Comparison of ENCODE assay signal across 8 mouse cellular contexts in the genomic region with DNA sequence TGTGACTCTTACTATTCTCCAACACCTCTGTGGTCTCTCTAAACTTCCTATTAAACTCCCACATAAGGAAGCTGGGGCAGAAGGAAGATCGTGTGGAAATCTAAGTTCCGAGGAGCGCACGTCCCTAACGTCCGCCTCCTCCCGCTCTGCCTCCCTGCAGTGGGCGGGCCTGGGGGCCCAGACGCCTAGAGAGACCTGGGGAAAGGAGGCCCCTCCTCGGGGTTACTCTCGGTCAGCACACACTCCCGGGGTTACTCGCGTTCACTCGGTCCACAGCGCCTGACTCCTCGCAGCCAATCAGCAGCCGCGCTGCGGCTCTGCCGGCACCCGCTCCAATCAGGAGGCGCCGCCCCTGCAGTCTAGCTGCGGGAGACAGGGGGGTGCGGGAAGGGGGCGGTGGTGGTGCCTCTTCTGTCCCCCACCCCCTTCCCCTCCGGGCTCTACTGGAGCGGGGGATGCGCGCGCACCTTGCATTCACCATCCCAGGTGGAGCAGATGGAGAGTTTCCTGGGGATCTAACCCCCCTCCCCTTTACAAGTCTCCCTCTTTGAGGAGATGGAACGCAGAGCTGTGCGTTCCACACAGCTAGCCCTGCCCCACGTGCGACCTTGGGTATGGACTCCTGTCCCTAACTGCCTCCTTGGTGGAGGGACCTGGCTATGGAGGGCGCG. TPM values are rescaled to one million over a fixed set of nuclear protein-coding genes. Genes with fewer than 3 reads are reported as not detected.
A peak's percentile ranks its signal among the peaks of the same experiment; 100 is the strongest.
DNase-seq lines count a peak whose midpoint lies in the region; ATAC-seq and TF ChIP-seq lines count a peak whose summit lies in the region.

No protein-coding gene starts in this region.

- no peaks in the 10 kb centered on the region for H3K79me2 ChIP-seq in C2C12 (ENCODE audit: control insufficient read depth, insufficient read depth)

- peaks cover 23% of the 10 kb centered on the region for H3K4me1 ChIP-seq in embryonic fibroblast, embryonic 13.5 days (ENCODE audit: control insufficient read depth, insufficient read depth, low read length)
- peaks cover 64% of the 10 kb centered on the region for H3K4me1 ChIP-seq in heart, embryonic 10.5 days
- H3K4me1 ChIP-seq in kidney, embryonic 14.5 days (ENCODE audit: control insufficient read depth, insufficient read depth, low read length): peaks cover 42% of the 10 kb centered on the region
- peaks cover 49% of the 10 kb centered on the region for H3K4me1 ChIP-seq in limb, embryonic 15.5 days
- H3K4me1 ChIP-seq in midbrain, postnatal 0 days (ENCODE audit: insufficient read depth, low read length): peaks cover 15% of the 10 kb centered on the region

- no peak for TF ChIP-seq CTCF in C2C12 (IDR thresholded peaks at IDR 0.05; ENCODE audit: control insufficient read depth, insufficient read depth, insufficient read length)
- no peak for TF ChIP-seq CTCF in embryonic fibroblast, embryonic 13.5 days (IDR thresholded peaks at IDR 0.05; ENCODE audit: borderline replicate concordance, insufficient read depth, low read length)
- TF ChIP-seq CTCF in midbrain, postnatal 0 days (IDR thresholded peaks at IDR 0.05): no peak

- TF ChIP-seq POLR2A in embryonic fibroblast, embryonic 13.5 days (IDR thresholded peaks at IDR 0.05; ENCODE audit: low read depth, low read length): peak; percentile 60

- WGBS in heart, embryonic 10.5 days: under 1% methylated on average over 38 of the region's 38 CpGs
- WGBS in kidney, embryonic 14.5 days: under 1% methylated on average over 38 of the region's 38 CpGs
- WGBS in limb, embryonic 15.5 days: under 1% methylated on average over 38 of the region's 38 CpGs
- WGBS in midbrain, postnatal 0 days: under 1% methylated on average over 35 of the region's 38 CpGs

- H3ac ChIP-seq in C2C12 (ENCODE audit: control insufficient read depth, insufficient read length, low read depth): peak overlapping the region; percentile 45

- H3K9me3 ChIP-seq in heart, embryonic 10.5 days: no peaks in the 10 kb centered on the region
- H3K9me3 ChIP-seq in kidney, embryonic 14.5 days (ENCODE audit: control insufficient read depth, low read length): no peaks in the 10 kb centered on the region
- H3K9me3 ChIP-seq in limb, embryonic 15.5 days: no peaks in the 10 kb centered on the region
- H3K9me3 ChIP-seq in midbrain, postnatal 0 days (ENCODE audit: low read length): no peaks in the 10 kb centered on the region

- ATAC-seq in kidney, embryonic 14.5 days (ENCODE audit: low FRiP score, low TSS enrichment): peak; percentile 99
- ATAC-seq in limb, embryonic 15.5 days (ENCODE audit: insufficient number of reproducible peaks, low FRiP score, low TSS enrichment, low read depth): peak; percentile 100
- peak; percentile 99 for ATAC-seq in midbrain, postnatal 0 days (ENCODE audit: low FRiP score)

- H3K79me3 ChIP-seq in C2C12 (ENCODE audit: low read depth): no peaks in the 10 kb centered on the region

- H3K27me3 ChIP-seq in C2C12 (ENCODE audit: control insufficient read depth, insufficient read depth, insufficient read length): no peaks in the 10 kb centered on the region
- no peaks in the 10 kb centered on the region for H3K27me3 ChIP-seq in heart, embryonic 10.5 days (ENCODE audit: insufficient read depth, poor library complexity, severe bottlenecking)
- H3K27me3 ChIP-seq in kidney, embryonic 14.5 days (ENCODE audit: control insufficient read depth, insufficient read depth, low read length): no peaks in the 10 kb centered on the region
- H3K27me3 ChIP-seq in limb, embryonic 15.5 days: no peaks in the 10 kb centered on the region
- H3K27me3 ChIP-seq in midbrain, postnatal 0 days (ENCODE audit: insufficient read depth, low read length): no peaks in the 10 kb centered on the region

- H3K36me3 ChIP-seq in C2C12 (ENCODE audit: control insufficient read depth, insufficient read depth): no peaks in the 10 kb centered on the region
- H3K36me3 ChIP-seq in heart, embryonic 10.5 days: no peaks in the 10 kb centered on the region
- H3K36me3 ChIP-seq in kidney, embryonic 14.5 days (ENCODE audit: control insufficient read depth, insufficient read depth, low read length): no peaks in the 10 kb centered on the region
- H3K36me3 ChIP-seq in limb, embryonic 15.5 days: no peaks in the 10 kb centered on the region
- H3K36me3 ChIP-seq in midbrain, postnatal 0 days (ENCODE audit: insufficient read depth, low read length): no peaks in the 10 kb centered on the region

- peak overlapping the region; percentile 94 for H3K27ac ChIP-seq in embryonic fibroblast, embryonic 13.5 days (ENCODE audit: insufficient read depth, low read length)
- H3K27ac ChIP-seq in heart, embryonic 10.5 days: peak overlapping the region; percentile 93
- H3K27ac ChIP-seq in kidney, embryonic 14.5 days (ENCODE audit: low read depth, low read length): peak overlapping the region; percentile 94
- H3K27ac ChIP-seq in limb, embryonic 15.5 days: peak overlapping the region; percentile 97
- peak overlapping the region; percentile 87 for H3K27ac ChIP-seq in midbrain, postnatal 0 days (ENCODE audit: low read depth, low read length)

- H3K9ac ChIP-seq in kidney, embryonic 14.5 days (ENCODE audit: low read depth, low read length): peak overlapping the region; percentile 57
- peak overlapping the region; percentile 31 for H3K9ac ChIP-seq in limb, embryonic 15.5 days
- H3K9ac ChIP-seq in midbrain, postnatal 0 days (replicated peaks; ENCODE audit: low read length, poor library complexity, severe bottlenecking): peak overlapping the region; percentile 68

- peak overlapping the region; percentile 28 for H3K4me3 ChIP-seq in C2C12 (ENCODE audit: insufficient read depth, poor library complexity, severe bottlenecking)
- peak overlapping the region; percentile 14 for H3K4me3 ChIP-seq in embryonic fibroblast, embryonic 13.5 days (ENCODE audit: insufficient read depth, low read length)
- peak overlapping the region; percentile 64 for H3K4me3 ChIP-seq in heart, embryonic 10.5 days
- H3K4me3 ChIP-seq in kidney, embryonic 14.5 days (ENCODE audit: low read length): peak overlapping the region; percentile 41
- peak overlapping the region; percentile 44 for H3K4me3 ChIP-seq in limb, embryonic 15.5 days
- H3K4me3 ChIP-seq in midbrain, postnatal 0 days (ENCODE audit: low read depth, low read length): peak overlapping the region; percentile 48

- DNase-seq in brain, adult 2 months (ENCODE audit: low read depth, low spot score): peak; percentile 97
- DNase-seq in heart, embryonic 10.5 days (ENCODE audit: low spot score): peak; percentile 99
- DNase-seq in midbrain, postnatal 0 days (ENCODE audit: low spot score): peak; percentile 97
- DNase-seq in spleen, postnatal 10 days (ENCODE audit: low spot score in 2 of 2): peak; percentile 60 to 89

- H3K4me2 ChIP-seq in kidney, embryonic 14.5 days (replicated peaks; ENCODE audit: low read depth, low read length): peak overlapping the region; percentile 77
- peak overlapping the region; percentile 75 for H3K4me2 ChIP-seq in limb, embryonic 15.5 days
- H3K4me2 ChIP-seq in midbrain, postnatal 0 days (ENCODE audit: low read depth, low read length, poor library complexity, severe bottlenecking): peak overlapping the region; percentile 85

TF ChIP-seq in C2C12, 6 proteins besides CTCF, POLR2A, EP300 and RAD21:
- TF ChIP-seq FOSL1 (IDR thresholded peaks at IDR 0.05; ENCODE audit: insufficient read depth, low read length, poor library complexity, severe bottlenecking): no peak
- peak; percentile 20 for TF ChIP-seq MAX (IDR thresholded peaks at IDR 0.05)
- no peak for TF ChIP-seq MYOD1 (IDR thresholded peaks at IDR 0.05; ENCODE audit: control insufficient read depth, insufficient read length, low read depth)
- peak; percentile 74 for TF ChIP-seq USF1 (IDR thresholded peaks at IDR 0.05; ENCODE audit: low read depth)
- no peak for TF ChIP-seq MYOG (IDR thresholded peaks at IDR 0.05; ENCODE audit: control insufficient read depth, extremely low read depth, insufficient read length)
- TF ChIP-seq CEBPB (IDR thresholded peaks at IDR 0.05; ENCODE audit: low read depth): no peak

RNA-seq across cellular contexts. Expression of a gene that starts 9.3 kb away (rescaled TPM):
- polyA plus RNA-seq in C2C12 (2012; fragmentation: generic; extraction: Trizol): 144 TPM
- polyA plus RNA-seq in embryonic fibroblast, embryonic 13.5 days (2011; ENCODE audit: insufficient read length, low read depth, missing spikeins): 442 and 478 TPM in 2 replicates
- 195 and 207 TPM in 2 replicates for polyA plus RNA-seq in heart, embryonic 10.5 days (2016; fragmentation: Nextera tagmentation; extraction: Ambion mirVana)
- 103 and 205 TPM in 2 replicates for polyA plus RNA-seq in kidney, embryonic 14.5 days (2014; fragmentation: Nextera tagmentation; extraction: Ambion mirVana)
- polyA plus RNA-seq in limb, embryonic 15.5 days (2015; fragmentation: Nextera tagmentation; extraction: Ambion mirVana): 200 and 221 TPM in 2 replicates
- 905 and 948 TPM in 2 replicates for total RNA-seq in midbrain, postnatal 0 days (2014; rRNA removed)
- polyA plus RNA-seq in midbrain, postnatal 0 days (2015; fragmentation: Nextera tagmentation; extraction: Ambion mirVana): 224 and 226 TPM in 2 replicates

RNA-seq across cellular contexts. Expression of a gene that starts 48.7 kb away (rescaled TPM):
- 0.05 TPM for polyA plus RNA-seq in C2C12 (2012; fragmentation: generic; extraction: Trizol)
- 0.35 and 0.72 TPM in 2 replicates for polyA plus RNA-seq in embryonic fibroblast, embryonic 13.5 days (2011; ENCODE audit: insufficient read length, low read depth, missing spikeins)
- 0.06 and 0.16 TPM in 2 replicates for polyA plus RNA-seq in heart, embryonic 10.5 days (2016; fragmentation: Nextera tagmentation; extraction: Ambion mirVana)
- 0.11 TPM in 1 of 2 replicates, not detected in the other for polyA plus RNA-seq in kidney, embryonic 14.5 days (2014; fragmentation: Nextera tagmentation; extraction: Ambion mirVana)
- 0.20 and 0.41 TPM in 2 replicates for polyA plus RNA-seq in limb, embryonic 15.5 days (2015; fragmentation: Nextera tagmentation; extraction: Ambion mirVana)
- total RNA-seq in midbrain, postnatal 0 days (2014; rRNA removed): 0.33 and 0.44 TPM in 2 replicates
- 0.17 TPM in 1 of 2 replicates, not detected in the other for polyA plus RNA-seq in midbrain, postnatal 0 days (2015; fragmentation: Nextera tagmentation; extraction: Ambion mirVana)

Comparison
In these comparisons a context has a peak if more than half of its experiments do, and no peak if none do; other contexts are left out.
1. Peak in every context shown above with its lines: DNase-seq, ATAC-seq, H3K4me3 ChIP-seq and H3K27ac ChIP-seq.
2. H3K4me3 ChIP-seq: peak in every context shown above with its lines; median percentile 64 in heart, embryonic 10.5 days; 48 in midbrain, postnatal 0 days; 44 in limb, embryonic 15.5 days; 41 in kidney, embryonic 14.5 days; 28 in C2C12; 14 in embryonic fibroblast, embryonic 13.5 days.